Mouse (Mus musculus) E14TG2a.4 (cell line): ENCODE data around the gene Zdhhc23.

ENCODE experiments used
- CTCF ChIP-seq: conservative IDR thresholded peaks from 2 replicates; pipeline ENCODE4 v1.5.1; 2014; ENCODE audit warnings: low read length
- NANOG ChIP-seq: IDR thresholded peaks from 2 replicates; pipeline ENCODE4 v1.6.1; 2014; ENCODE audit warnings: borderline replicate concordance, low read length, mixed read lengths
- POU5F1 ChIP-seq: IDR thresholded peaks from 2 replicates; pipeline ENCODE4 v1.6.1; 2014; ENCODE audit warnings: low read length, borderline replicate concordance

- TF ChIP-seq CTCF (no peak), POU5F1 (no peak), NANOG (no peak)
These were observed 16.3 kb downstream of the Zdhhc23 start for GRCm38 (mm10) chr16:43963291-43963690.
